In genomic region chr1:72123434-72124297, GRCm38 (mm10) we compare ENCODE assay signal across 8 mouse cellular contexts.
DNase-seq lines count a peak whose midpoint lies in the region; ATAC-seq and TF ChIP-seq lines count a peak whose summit lies in the region.

No protein-coding gene starts in this region.

- H3K9ac ChIP-seq in hindbrain, postnatal 0 days (replicated peaks; ENCODE audit: low read length) = peak overlapping the region; percentile 37

- ATAC-seq in hindbrain, postnatal 0 days = peak; percentile 87
- ATAC-seq in megakaryocyte-erythroid progenitor cell, adult 5-6 weeks (replicated peaks; ENCODE audit: low FRiP score, low TSS enrichment, poor library complexity, severe bottlenecking) = peak; percentile 83

- TF ChIP-seq CTCF in gastrocnemius, adult 2 months (IDR thresholded peaks at IDR 0.05) = peak; percentile 89
- TF ChIP-seq CTCF in hindbrain, postnatal 0 days (IDR thresholded peaks at IDR 0.05; ENCODE audit: low read depth) = peak; percentile 96
- peak; percentile 83 for TF ChIP-seq CTCF in left cerebral cortex, adult 2 months (IDR thresholded peaks at IDR 0.05)

- no peaks in the 10 kb centered on the region for H3K4me1 ChIP-seq in hindbrain, postnatal 0 days (ENCODE audit: insufficient read depth, low read length)

- H3K27me3 ChIP-seq in hindbrain, postnatal 0 days (ENCODE audit: insufficient read depth, low read length) = no peaks in the 10 kb centered on the region

- peak overlapping the region; percentile 52 for H3K4me2 ChIP-seq in hindbrain, postnatal 0 days (ENCODE audit: low read depth, low read length)

- peak; percentile 51 for DNase-seq in T-cell, adult 2 months (ENCODE audit: low spot score)
- peak; percentile 89 to 93 for DNase-seq in cerebellum, postnatal 25 days
- DNase-seq in gastrocnemius, adult 2 months = peak; percentile 88
- peak; percentile 95 for DNase-seq in hindbrain, postnatal 0 days (ENCODE audit: low spot score)
- peak; percentile 87 to 95 for DNase-seq in left cerebral cortex, adult 2 months (ENCODE audit: extremely low spot score in 1 of 2, low spot score in 2 of 2)
- peak; percentile 95 for DNase-seq in right cerebral cortex, postnatal 14 days
- peak; percentile 73 to 92 for DNase-seq in urinary bladder, postnatal 4 days (ENCODE audit: low spot score in 2 of 2)

- no peaks in the 10 kb centered on the region for H3K9me3 ChIP-seq in hindbrain, postnatal 0 days (ENCODE audit: low read length)

- H3K36me3 ChIP-seq in hindbrain, postnatal 0 days (ENCODE audit: insufficient read depth, low read length) = no peaks in the 10 kb centered on the region

- H3K27ac ChIP-seq in gastrocnemius, adult 2 months = no peak overlapping the region
- no peak overlapping the region for H3K27ac ChIP-seq in hindbrain, postnatal 0 days
- no peak overlapping the region for H3K27ac ChIP-seq in left cerebral cortex, adult 2 months

- H3K4me3 ChIP-seq in gastrocnemius, adult 2 months = no peak overlapping the region
- H3K4me3 ChIP-seq in hindbrain, postnatal 0 days (ENCODE audit: low read length) = peak overlapping the region; percentile 29
- peak overlapping the region; percentile 30; the same call in 1 of the 2 replicates for H3K4me3 ChIP-seq in left cerebral cortex, adult 2 months

- intact Hi-C loops in gastrocnemius, adult 2 months (cut with DNase I) = loop anchor here (5.0 to 10.0 kb wide), 2 partner anchors 449 to 616 kb away; no protein-coding TSS in a partner anchor
- intact Hi-C loops in left cerebral cortex, adult 2 months (cut with DNase I) = loop anchor here (1.0 to 10.0 kb wide), 7 partner anchors 10 to 1849 kb away; no protein-coding TSS in a partner anchor

- WGBS in hindbrain, postnatal 0 days = 18% methylated on average over 23 of the region's 23 CpGs
